Mouse (Mus musculus) testis, adult 2 months (tissue): ENCODE data around the gene Ppm1k. TPM values are rescaled to one million over a fixed set of nuclear protein-coding genes. Genes with fewer than 3 reads are reported as not detected.

Source experiments
- H3K27ac ChIP-seq: fragments of 200-500 bp; 2 replicates; pipeline ENCODE4 v1.5.1; 2012; ENCODE audit warnings: low read depth, low read length; ENCODE audit not compliant: control insufficient read depth, insufficient read depth
- H3K27me3 ChIP-seq: fragments of 200-500 bp; 2 replicates; pipeline ENCODE4 v1.6.1; 2012; ENCODE audit warnings: mild to moderate bottlenecking, low read length, moderate library complexity; ENCODE audit not compliant: control insufficient read depth, insufficient read depth
- H3K36me3 ChIP-seq: fragments of 200-500 bp; 2 replicates; pipeline ENCODE4 v1.6.1; 2012; ENCODE audit warnings: mild to moderate bottlenecking, low read length; ENCODE audit not compliant: control insufficient read depth, insufficient read depth
- H3K4me1 ChIP-seq: fragments of 200-500 bp; 2 replicates; pipeline ENCODE4 v1.6.1; 2012; ENCODE audit warnings: low read length; ENCODE audit not compliant: control insufficient read depth, insufficient read depth
- H3K4me3 ChIP-seq: fragments of 200-500 bp; 2 replicates; pipeline ENCODE4 v1.5.1; 2012; ENCODE audit warnings: low read depth, mild to moderate bottlenecking, low read length, moderate library complexity, mixed read lengths; ENCODE audit not compliant: control insufficient read depth
- CTCF ChIP-seq: fragments of 200-500 bp; IDR thresholded peaks from 2 replicates; pipeline ENCODE4 v1.5.1; 2012; ENCODE audit warnings: low read depth, mild to moderate bottlenecking, inconsistent platforms, low read length, moderate library complexity; ENCODE audit not compliant: control insufficient read depth, insufficient read depth, insufficient replicate concordance
- POLR2A ChIP-seq: fragments of 200-500 bp; IDR thresholded peaks from 2 replicates; pipeline ENCODE4 v1.6.1; 2012; ENCODE audit warnings: low read depth, mild to moderate bottlenecking, inconsistent platforms, low read length, moderate library complexity; ENCODE audit not compliant: control insufficient read depth
- polyA plus RNA-seq: library from polyadenylated mRNA; depleted of rRNA; stranded (reverse); fragments of >200 nt; gene quantifications from 2 replicates; pipeline ENCODE4 v1.2.3, GENCODE M21; 2012; rRNA removed

The Ppm1k gene
- polyA plus RNA-seq = 0.40 and 0.83 TPM in 2 replicates

DNA sequence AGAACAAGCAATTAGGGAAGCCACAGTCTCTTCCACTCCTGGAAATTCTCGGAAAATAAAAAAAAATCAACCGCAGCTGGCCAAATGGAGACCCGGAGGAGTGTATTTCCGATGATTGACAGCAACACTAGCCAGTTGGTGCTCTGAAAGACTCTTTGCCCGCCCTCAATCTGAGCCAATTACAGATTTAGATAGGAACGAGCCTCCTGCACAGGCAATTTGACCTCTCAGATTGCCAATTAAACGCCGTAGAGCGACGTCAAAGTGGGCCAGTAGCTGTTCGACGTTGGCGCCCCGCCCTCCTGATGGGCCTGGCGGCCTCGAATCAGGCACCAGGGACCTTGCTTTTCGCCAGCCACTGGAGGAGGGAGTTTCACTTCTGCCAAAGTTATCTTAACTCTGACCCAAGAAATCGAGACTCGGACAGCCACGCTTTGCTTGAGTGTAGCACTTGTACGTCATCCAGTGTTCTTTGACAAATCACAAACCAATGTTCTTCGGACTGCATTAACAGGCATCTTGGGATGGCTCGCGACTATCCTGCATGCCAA lies at the start of gene Ppm1k:
Gene Ppm1k (minus strand): TSS at position 83 of the 551 bp plus-strand sequence.
- Histone ChIP-seq H3K36me3 (no peaks in the 10 kb centered on the region), H3K27ac (peak within 1 kb of the TSS; percentile 65), H3K4me1 (peaks cover 9% of the 10 kb centered on the region), H3K27me3 (no peaks in the 10 kb centered on the region), H3K4me3 (peak within 1 kb of the TSS; percentile 80)
- peak; percentile 40; the same call in 1 of the 2 replicates for TF ChIP-seq POLR2A
- TF ChIP-seq CTCF = no peak

DNA sequence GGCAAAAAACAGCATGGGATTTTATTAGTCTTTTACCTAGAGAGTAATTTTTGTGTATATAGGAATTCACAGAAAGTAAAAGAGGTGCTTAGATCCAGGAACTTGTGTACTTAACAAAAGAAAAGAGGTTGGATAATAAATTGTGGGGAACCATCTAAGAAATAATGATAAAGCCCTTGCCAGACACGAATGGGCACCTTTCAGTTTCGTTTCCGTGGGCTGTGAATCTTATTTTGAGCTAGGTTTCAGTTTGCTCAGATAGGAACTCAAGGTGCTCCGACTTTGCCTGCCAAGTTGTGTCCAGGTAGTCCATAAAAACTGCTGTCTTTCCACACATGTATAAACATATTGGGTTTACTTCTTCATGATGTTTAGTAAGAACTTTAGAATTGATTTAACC lies 47.1 kb upstream of the Ppm1k start:
- no peak for TF ChIP-seq CTCF
- no peak for TF ChIP-seq POLR2A
- no peaks in the 10 kb centered on the region for H3K36me3 ChIP-seq
- H3K27me3 ChIP-seq = no peaks in the 10 kb centered on the region
- H3K27ac ChIP-seq = no peak overlapping the region
- H3K4me3 ChIP-seq = no peak overlapping the region
- H3K4me1 ChIP-seq = no peaks in the 10 kb centered on the region; the same call in 1 of the 2 replicates

DNA sequence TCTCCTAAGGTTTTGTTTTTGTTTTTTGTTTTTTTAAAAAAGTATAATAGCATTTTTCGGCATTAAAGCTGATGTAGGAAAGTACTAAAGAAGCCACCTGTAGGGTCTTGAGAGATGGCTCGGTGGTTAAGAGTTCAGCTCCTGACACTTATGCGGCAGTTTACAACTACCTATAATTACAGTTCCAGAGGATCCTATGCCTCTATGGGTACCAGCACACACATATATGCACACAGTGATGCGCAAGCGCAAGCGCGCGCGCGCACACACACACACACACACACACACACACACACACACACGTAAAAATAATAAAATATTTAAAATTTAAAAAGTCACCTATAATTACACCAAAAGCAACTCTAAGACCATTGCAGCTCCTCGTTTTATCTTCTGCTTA lies 46.3 kb upstream of the Ppm1k start:
- H3K36me3 ChIP-seq = no peaks in the 10 kb centered on the region
- H3K4me3 ChIP-seq = no peak overlapping the region

DNA sequence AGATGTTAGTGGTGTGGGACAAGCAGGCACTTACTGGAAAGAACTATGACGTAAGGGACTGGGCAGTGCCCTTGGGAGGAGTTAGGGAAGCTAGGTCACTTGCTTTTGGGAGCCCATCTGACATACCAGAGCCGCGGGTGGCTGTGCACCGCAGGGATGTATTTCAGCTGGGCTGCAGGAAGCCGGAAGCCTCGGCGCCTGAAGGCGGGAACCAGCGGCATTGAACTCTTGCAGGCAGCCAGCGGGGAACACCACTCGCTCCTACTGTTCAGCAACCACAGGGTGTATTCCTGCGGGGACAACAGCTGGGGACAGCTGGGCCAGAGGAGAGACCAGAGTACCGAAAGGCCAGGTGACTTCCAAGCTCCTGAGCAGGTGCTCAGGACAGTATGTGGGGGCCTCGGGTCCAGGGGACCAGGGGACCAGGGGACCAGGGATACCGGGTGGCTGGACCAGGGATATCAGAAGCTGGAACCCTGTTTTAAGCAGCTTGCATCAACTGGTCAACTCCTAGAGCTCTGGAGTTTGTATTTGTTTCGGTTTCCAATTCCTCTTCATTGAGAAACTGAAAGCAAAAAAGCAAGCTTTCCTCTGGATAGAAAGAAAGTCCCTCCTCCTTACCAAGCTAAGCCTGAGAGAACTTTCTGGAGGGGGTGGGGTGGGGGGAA lies 45.7 kb upstream of the Ppm1k start, which contains the start of gene Herc6:
Gene Herc6 (plus strand): TSS at position 120 of the 668 bp plus-strand sequence.
- Histone ChIP-seq H3K4me1 (no peaks in the 10 kb centered on the region; the same call in 1 of the 2 replicates), H3K27me3 (no peaks in the 10 kb centered on the region), H3K36me3 (no peaks in the 10 kb centered on the region), H3K4me3 (peak within 1 kb of the TSS; percentile 86), H3K27ac (peak within 1 kb of the TSS; percentile 76)
- 0 out of 2 replicates have a peak, but pooled peaks have one; percentile 33 for TF ChIP-seq POLR2A
- TF ChIP-seq CTCF = no peak

More for the DNA sequence above, 46.3 kb upstream of the Ppm1k start:
- TF ChIP-seq POLR2A (no peak), CTCF (no peak)
- H3K27me3 ChIP-seq = no peaks in the 10 kb centered on the region
- H3K27ac ChIP-seq = no peak overlapping the region
- H3K4me1 ChIP-seq = no peaks in the 10 kb centered on the region; the same call in 1 of the 2 replicates

DNA sequence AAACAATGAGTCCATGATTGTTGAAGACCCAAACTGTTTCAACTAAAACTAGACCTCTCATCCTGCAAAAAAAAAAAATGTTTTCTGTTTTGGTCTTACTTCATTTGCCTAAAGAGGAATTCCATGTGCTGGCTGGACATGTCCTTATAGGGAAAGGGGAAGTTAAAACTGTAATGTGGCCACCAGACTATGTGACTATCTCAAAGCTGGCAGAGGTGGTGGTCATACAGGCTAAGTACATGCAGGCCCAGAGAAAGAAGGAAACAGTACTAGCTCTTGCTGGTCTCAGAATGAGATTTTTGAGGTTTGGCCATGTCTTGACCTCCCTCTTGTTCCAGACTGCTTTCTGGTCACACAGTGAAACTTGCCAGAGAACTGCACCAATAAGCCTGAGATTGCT lies 36.3 kb upstream of the Ppm1k start:
- Histone ChIP-seq H3K36me3 (no peaks in the 10 kb centered on the region), H3K4me3 (no peak overlapping the region), H3K4me1 (no peaks in the 10 kb centered on the region), H3K27me3 (no peaks in the 10 kb centered on the region), H3K27ac (no peak overlapping the region)
- TF ChIP-seq CTCF (no peak), POLR2A (no peak)

DNA sequence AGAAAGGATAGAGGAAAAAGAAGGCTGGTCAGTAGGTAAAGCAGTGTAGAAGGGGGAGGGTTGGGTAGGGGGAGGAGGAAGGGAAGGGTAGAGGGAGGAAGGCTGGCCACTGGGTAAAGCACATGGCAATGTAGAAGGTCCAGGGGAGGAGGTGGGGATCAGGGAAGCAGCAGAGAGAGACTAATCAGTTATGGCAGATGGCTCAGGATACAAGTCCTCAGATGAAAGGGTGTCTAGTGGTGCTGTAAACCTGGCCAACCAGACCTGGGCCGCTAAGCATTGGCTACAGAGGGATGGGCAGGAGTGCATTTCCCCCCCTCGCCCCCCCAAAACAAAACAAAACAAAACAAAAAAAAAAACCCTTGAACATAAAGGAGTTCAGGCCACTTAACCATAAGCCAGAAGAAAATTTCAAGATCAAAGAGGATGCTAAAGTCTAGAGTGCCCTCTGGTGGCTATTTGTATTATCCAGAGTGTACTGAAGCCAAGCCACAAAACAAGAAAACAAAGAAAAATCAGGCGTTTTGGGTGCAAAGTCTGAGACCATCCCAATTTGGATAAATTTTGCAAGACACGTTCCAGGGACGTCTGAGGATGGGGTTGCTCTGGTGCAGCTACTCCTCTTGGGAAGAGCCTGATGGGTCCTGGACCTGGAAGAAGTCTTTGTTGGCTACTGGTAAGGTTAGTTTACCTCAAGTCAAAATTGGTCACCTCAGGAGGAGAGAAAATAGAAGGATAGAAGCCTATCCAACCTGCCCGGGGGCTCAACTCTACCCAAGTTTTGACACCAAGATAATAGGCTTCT lies 35.1 kb upstream of the Ppm1k start:
- H3K4me1 ChIP-seq = no peaks in the 10 kb centered on the region
- H3K36me3 ChIP-seq = no peaks in the 10 kb centered on the region
- H3K27ac ChIP-seq = no peak overlapping the region
- H3K4me3 ChIP-seq = no peak overlapping the region
- no peaks in the 10 kb centered on the region for H3K27me3 ChIP-seq
- no peak for TF ChIP-seq POLR2A
- TF ChIP-seq CTCF = no peak

DNA sequence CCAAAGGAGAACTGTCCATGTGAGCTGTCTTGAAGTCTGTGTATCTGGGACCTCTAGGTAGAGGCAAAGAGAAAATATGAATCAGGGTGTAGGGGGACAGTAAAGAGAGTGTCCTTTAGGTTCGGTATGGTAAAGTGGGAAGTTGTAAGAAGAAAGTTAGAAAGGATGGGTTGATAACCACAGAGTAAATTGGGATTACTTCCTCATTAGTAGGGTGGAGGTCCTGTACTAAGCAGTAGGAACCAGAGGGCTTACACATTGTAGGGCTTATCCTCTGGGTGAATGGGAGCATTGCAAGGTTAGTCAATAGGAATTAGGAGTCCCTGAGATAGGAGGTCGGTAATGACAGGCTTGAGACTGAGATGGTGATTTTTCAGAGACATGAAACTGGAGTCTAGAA lies 32.4 kb upstream of the Ppm1k start:
- Histone ChIP-seq H3K27me3 (no peaks in the 10 kb centered on the region), H3K27ac (no peak overlapping the region), H3K4me1 (no peaks in the 10 kb centered on the region), H3K4me3 (no peak overlapping the region), H3K36me3 (no peaks in the 10 kb centered on the region)
- TF ChIP-seq POLR2A (no peak), CTCF (no peak)
